Mouse (Mus musculus) retina, postnatal 7 days (tissue): Measurements from ENCODE around the gene Pced1b.

Experiments
- DNase-seq: peaks from one replicate; pipeline ENCODE4 v3.0.0-alpha.2; 2012; ENCODE audit warnings: low read depth, low spot score

Gene Pced1b

GRCm38 (mm10) chr15:97285665-97286212, 38.8 kb downstream of the Pced1b start:
- DNase-seq: no peak

GRCm38 (mm10) chr15:97286731-97287130, 39.8 kb downstream of the Pced1b start:
- DNase-seq: no peak

GRCm38 (mm10) chr15:97287436-97288143, 40.7 kb downstream of the Pced1b start:
- DNase-seq: no peak

- DNase-seq: no peak
These were observed 41.8 kb downstream of the Pced1b start for GRCm38 (mm10) chr15:97288690-97289089.

GRCm38 (mm10) chr15:97289176-97289575, 42.3 kb downstream of the Pced1b start:
- DNase-seq: no peak

- DNase-seq: no peak
These were observed 43.4 kb downstream of the Pced1b start for GRCm38 (mm10) chr15:97290351-97290750.

GRCm38 (mm10) chr15:97291291-97292050, 44.6 kb downstream of the Pced1b start:
- DNase-seq: no peak

GRCm38 (mm10) chr15:97307935-97308334, 61.0 kb downstream of the Pced1b start:
- no peak for DNase-seq

GRCm38 (mm10) chr15:97309533-97309932, 62.6 kb downstream of the Pced1b start:
- no peak for DNase-seq

- DNase-seq: no peak
These were observed 63.3 kb downstream of the Pced1b start for GRCm38 (mm10) chr15:97310251-97310650.

- DNase-seq: no peak
These were observed 64.3 kb downstream of the Pced1b start for GRCm38 (mm10) chr15:97311211-97311610.

GRCm38 (mm10) chr15:97311937-97312336, 65.0 kb downstream of the Pced1b start:
- no peak for DNase-seq

- no peak for DNase-seq
These were observed 68.0 kb downstream of the Pced1b start for GRCm38 (mm10) chr15:97314720-97315421.

GRCm38 (mm10) chr15:97315422-97315757, 68.5 kb downstream of the Pced1b start:
- no peak for DNase-seq

- no peak for DNase-seq
These were observed 71.6 kb downstream of the Pced1b start for GRCm38 (mm10) chr15:97318365-97319001.

- DNase-seq: no peak
These were observed 75.9 kb downstream of the Pced1b start for GRCm38 (mm10) chr15:97322821-97323220.

GRCm38 (mm10) chr15:97323466-97323865, 76.6 kb downstream of the Pced1b start:
- DNase-seq: no peak

- peak; percentile 24 for DNase-seq
These were observed 77.4 kb downstream of the Pced1b start for GRCm38 (mm10) chr15:97324311-97324710.

GRCm38 (mm10) chr15:97327500-97328081, 80.7 kb downstream of the Pced1b start:
- DNase-seq: no peak

GRCm38 (mm10) chr15:97332582-97332981, 85.7 kb downstream of the Pced1b start:
- DNase-seq: no peak

- DNase-seq: no peak
These were observed 90.9 kb downstream of the Pced1b start for GRCm38 (mm10) chr15:97337636-97338352.
